12 mouse cellular contexts compared by ENCODE assay signal in the genomic region with DNA sequence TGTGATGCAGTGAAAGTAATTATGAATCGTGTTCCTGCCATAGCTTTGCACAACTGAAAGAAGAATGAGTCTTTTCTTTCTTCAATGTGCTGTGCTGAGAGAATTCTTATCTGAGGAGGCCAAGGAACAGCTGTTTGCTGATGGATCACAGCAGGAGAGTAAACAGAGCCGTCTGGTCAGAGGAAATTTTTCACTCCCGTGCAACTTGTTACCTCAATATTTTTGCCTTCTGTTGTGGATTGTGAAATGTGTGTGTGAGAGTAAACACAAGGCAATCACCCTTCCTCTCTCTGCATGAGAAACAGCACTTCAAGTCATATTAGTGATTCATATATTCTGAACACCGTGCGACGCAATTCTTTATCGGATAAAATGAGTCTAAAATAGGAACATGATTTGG.
A peak's percentile ranks its signal among the peaks of the same experiment; 100 is the strongest.
DNase-seq lines count a peak whose midpoint lies in the region; ATAC-seq lines count a peak whose summit lies in the region.
"Had no signal": no experiment of that assay in that cellular context is flagged by ENCODE, and none has a peak within 500 bp of the region (broad histone marks: within the 10 kb centered on the region; RNA-seq: fewer than 3 reads in every experiment).

No protein-coding gene starts in this region.

- WGBS in hindbrain, embryonic 13.5 days, result 47% methylated on average over 7 of the region's 7 CpGs
- 58% methylated on average over 7 of the region's 7 CpGs for WGBS in hindbrain, embryonic 12.5 days
- WGBS in forebrain, embryonic 15.5 days, result 38% methylated on average over 7 of the region's 7 CpGs

- peak; percentile 3 for DNase-seq in cerebellum, adult 11-12 months
- DNase-seq in cerebellum, adult 8-10 months, result no peak
- DNase-seq in lung, postnatal 36 days, result peak; percentile 58
- no peak for DNase-seq in urinary bladder, adult 18-20 months (ENCODE audit: low spot score in 2 of 2)
- DNase-seq: adrenal gland, postnatal 14 days; gastrocnemius, postnatal 25 days; layer of hippocampus, adult 9-11 months had no signal

- no peak overlapping the region for H3K4me3 ChIP-seq in hindbrain, embryonic 13.5 days
- H3K4me3 ChIP-seq in hindbrain, embryonic 12.5 days, result no peak overlapping the region
- no peak overlapping the region for H3K4me3 ChIP-seq in forebrain, embryonic 15.5 days

- no peak overlapping the region for H3K27ac ChIP-seq in hindbrain, embryonic 13.5 days
- H3K27ac ChIP-seq in hindbrain, embryonic 12.5 days, result no peak overlapping the region
- H3K27ac ChIP-seq in forebrain, embryonic 15.5 days (replicated peaks), result no peak overlapping the region

- no peak overlapping the region for H3K4me2 ChIP-seq in hindbrain, embryonic 13.5 days
- H3K4me2 ChIP-seq in hindbrain, embryonic 12.5 days (replicated peaks), result no peak overlapping the region
- H3K4me2 ChIP-seq in forebrain, embryonic 15.5 days (replicated peaks), result no peak overlapping the region

- no peaks in the 10 kb centered on the region for H3K36me3 ChIP-seq in hindbrain, embryonic 13.5 days
- H3K36me3 ChIP-seq in hindbrain, embryonic 12.5 days, result no peaks in the 10 kb centered on the region
- H3K36me3 ChIP-seq in forebrain, embryonic 15.5 days, result no peaks in the 10 kb centered on the region

- ATAC-seq in hindbrain, embryonic 13.5 days (ENCODE audit: low FRiP score), result peak; percentile 32; the same call in 1 of the 2 replicates
- ATAC-seq in hindbrain, embryonic 12.5 days (ENCODE audit: low FRiP score), result no peak
- peak; percentile 81 for ATAC-seq in forebrain, embryonic 15.5 days (replicated peaks)
- no peak for ATAC-seq in CD4-positive, CD25-positive, alpha-beta regulatory T cell, adult 4 months
- ATAC-seq: inflammation-experienced regulatory T-cells, adult 6 months had no signal

- no peak overlapping the region for H3K9ac ChIP-seq in hindbrain, embryonic 13.5 days
- H3K9ac ChIP-seq in hindbrain, embryonic 12.5 days, result no peak overlapping the region
- no peak overlapping the region for H3K9ac ChIP-seq in forebrain, embryonic 15.5 days (replicated peaks)

- no peaks in the 10 kb centered on the region for H3K9me3 ChIP-seq in hindbrain, embryonic 13.5 days
- no peaks in the 10 kb centered on the region for H3K9me3 ChIP-seq in hindbrain, embryonic 12.5 days (replicated peaks)
- H3K9me3 ChIP-seq in forebrain, embryonic 15.5 days, result no peaks in the 10 kb centered on the region

- no peaks in the 10 kb centered on the region for H3K4me1 ChIP-seq in hindbrain, embryonic 13.5 days (replicated peaks)
- H3K4me1 ChIP-seq in hindbrain, embryonic 12.5 days, result no peaks in the 10 kb centered on the region
- peaks cover 3% of the 10 kb centered on the region; the same call in 1 of the 2 replicates for H3K4me1 ChIP-seq in forebrain, embryonic 15.5 days

- H3K27me3 ChIP-seq in hindbrain, embryonic 13.5 days, result no peaks in the 10 kb centered on the region
- no peaks in the 10 kb centered on the region for H3K27me3 ChIP-seq in hindbrain, embryonic 12.5 days
- H3K27me3 ChIP-seq in forebrain, embryonic 15.5 days, result no peaks in the 10 kb centered on the region

Comparison
In these comparisons a context has a peak if more than half of its experiments do, and no peak if none do; other contexts are left out.
1. DNase-seq: peak in cerebellum, adult 11-12 months (single experiment) and lung, postnatal 36 days (single experiment); none in cerebellum, adult 8-10 months (single experiment) and urinary bladder, adult 18-20 months (0 of 2).
2. ATAC-seq: peak in hindbrain, embryonic 13.5 days (single experiment) and forebrain, embryonic 15.5 days (single experiment); none in hindbrain, embryonic 12.5 days (single experiment) and CD4-positive, CD25-positive, alpha-beta regulatory T cell, adult 4 months (single experiment).